Mouse (Mus musculus) cerebellum, adult 11-12 months (tissue): ENCODE results near the gene Mog.
"Not testable (repeated sequence)": the region's sequence is repeated elsewhere in the genome, so short reads cannot be mapped to it uniquely, and the experiment has no call there.

ENCODE experiments used
- DNase-seq: peaks from one replicate; pipeline ENCODE4 v3.0.0; 2022

Mog gene

DNA sequence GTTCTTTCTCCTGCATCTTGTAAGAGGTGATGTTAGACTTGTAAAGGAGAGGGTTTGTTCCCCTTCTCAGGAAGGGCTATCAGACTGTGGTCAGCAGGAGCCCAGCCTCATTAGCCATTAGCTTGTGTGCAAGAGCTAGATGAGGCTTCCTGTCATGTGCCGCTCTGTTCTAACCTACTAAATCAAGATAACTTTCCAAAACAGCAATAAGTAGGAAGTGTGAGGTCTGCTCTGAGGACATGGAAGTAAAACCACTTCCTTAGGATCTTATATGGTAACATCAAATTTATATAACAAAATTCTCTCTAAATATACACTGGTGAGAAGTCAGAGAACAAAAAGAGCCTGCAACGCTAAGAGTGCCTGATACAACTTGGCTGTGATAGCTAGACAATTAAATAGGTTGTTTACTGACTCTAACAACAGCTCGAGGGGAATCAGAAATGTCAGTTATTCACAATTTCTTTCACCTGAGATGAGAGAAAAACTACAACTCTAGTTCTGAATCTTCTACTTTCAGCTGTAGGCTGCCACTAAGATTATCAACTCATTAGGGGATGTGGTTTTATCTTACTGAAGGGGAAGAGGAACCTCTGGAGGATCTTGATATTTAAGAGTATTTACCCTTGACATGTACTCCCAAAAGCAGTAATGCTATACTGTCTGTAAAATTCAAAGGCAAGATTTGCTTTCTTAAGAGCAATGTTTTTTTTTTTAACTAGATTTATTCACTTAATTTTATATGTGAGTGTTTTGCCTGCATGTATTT is 30.7 kb downstream of the Mog start:
- no peak for DNase-seq

DNA sequence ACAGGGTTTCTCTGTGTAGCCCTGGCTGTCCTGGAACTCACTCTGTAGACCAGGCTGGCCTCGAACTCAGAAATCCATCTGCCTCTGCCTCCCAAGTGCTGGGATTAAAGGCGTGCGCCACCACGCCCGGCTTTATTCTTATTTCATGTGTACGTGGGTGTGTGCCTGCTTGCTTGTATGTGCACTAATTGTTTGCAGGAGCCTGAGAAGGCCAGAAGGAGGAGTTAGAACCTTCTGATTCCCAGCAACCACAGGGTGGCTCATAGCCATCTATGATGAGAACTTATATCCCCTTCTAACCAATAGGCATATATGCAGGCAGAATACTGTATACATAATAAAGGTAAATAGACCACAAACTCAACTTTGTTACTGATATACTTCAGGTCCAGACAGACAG is 32.6 kb downstream of the Mog start:
- not testable (repeated sequence) for DNase-seq

DNA sequence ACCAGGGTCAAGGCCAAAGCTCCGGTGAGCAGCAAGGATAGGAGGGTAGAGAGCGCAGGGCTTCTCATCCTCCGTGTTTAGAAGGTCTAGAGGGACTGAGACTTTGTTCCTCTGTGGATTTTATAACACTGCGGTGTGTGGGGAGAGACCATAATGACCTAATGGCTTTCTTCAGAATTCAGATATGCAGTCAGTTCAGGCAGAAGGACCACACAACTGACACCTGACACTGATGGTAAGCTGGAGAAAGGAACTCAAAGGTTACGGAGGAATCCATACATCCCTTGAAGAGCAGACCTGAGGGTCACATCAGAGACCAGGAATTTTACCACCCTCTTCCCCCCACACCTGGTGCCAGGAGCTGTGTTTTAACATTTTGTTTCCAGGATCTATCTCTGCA is 33.8 kb downstream of the Mog start, which contains the start of gene H2-M5:
TSS of gene H2-M5 (minus strand) at position 101 of the 400 bp plus-strand sequence.
- DNase-seq: no peak

DNA sequence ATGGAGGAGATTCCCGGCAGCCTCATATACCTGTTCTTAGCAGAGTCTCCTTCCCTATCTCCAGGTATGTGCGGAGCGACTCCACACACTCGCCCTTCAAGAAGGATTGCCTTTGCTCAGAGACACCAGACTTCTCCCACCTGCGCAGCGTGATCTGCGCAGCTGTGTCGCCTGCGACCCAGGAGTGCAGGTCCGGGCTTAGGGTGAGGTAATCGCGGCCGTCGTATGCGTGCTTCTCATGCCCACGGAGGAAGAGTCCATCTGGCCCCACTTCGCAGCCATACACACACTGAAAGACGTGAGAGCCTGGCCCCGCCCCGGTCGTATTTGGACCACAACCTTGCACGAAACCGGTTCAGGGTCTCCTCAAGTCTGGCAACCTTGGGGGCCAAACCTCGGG is 34.7 kb downstream of the Mog start:
- DNase-seq: no peak

DNA sequence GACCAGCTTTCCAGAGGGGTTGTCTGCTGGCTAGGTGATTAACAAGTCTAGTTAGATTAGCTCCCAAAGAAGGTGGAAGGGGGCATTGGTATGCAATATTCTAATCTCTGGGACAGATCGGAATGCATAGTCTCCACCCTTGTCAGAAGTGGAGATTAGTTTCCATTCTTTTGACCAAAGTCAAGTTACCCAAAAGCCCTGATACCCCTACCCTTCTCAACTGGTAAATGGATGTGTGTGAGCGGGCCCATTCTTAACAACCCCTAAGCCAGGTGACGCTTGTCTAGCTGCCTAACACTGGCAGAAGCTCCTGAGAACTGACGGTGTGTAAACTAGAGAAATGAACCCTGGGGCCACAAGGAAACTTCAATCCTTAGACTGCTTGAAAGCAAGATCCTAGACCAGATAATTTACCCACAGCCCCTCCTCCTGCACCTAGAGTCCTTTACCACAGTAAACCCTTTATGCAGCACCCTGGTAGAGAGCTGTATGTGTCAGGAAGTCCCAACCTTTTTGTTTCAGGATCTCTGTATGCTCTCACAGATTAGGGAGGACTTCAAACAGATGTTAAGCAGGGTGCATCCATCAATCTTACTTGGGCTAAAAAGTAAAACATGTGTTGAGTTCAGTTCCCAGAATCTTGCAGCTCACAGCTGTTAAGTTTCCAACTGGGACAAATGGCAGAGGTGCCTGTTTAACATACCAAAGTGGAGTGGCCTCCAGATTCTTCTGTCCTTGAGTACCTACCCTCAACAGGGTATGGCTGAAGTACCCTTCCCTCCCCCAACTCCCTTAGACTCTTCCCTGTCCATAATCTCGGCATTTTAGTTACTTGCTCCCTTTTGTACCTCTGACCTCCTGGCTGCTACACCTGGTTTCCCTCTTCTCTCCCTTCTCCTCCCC is 40.7 kb downstream of the Mog start:
- DNase-seq: no peak

DNA sequence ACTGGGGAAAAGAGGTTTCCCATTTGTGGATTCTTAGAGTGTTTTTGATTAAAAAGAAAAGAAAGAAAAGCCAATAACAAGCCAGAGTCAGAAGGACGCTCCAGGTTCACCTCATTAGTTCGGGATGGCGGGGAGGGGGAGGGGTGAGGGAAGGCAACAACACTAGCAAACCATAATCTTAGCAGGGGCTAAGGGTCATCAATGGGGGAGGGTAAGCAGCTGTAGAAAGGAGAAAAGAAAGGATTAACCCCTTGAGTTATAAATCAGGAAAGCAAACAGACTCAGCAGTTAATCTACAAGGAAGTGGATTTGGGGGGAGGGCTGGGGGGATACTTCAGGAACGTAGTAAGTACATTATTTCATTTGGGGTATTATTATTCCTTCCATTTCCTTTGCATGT is 41.4 kb downstream of the Mog start:
- DNase-seq: no peak

DNA sequence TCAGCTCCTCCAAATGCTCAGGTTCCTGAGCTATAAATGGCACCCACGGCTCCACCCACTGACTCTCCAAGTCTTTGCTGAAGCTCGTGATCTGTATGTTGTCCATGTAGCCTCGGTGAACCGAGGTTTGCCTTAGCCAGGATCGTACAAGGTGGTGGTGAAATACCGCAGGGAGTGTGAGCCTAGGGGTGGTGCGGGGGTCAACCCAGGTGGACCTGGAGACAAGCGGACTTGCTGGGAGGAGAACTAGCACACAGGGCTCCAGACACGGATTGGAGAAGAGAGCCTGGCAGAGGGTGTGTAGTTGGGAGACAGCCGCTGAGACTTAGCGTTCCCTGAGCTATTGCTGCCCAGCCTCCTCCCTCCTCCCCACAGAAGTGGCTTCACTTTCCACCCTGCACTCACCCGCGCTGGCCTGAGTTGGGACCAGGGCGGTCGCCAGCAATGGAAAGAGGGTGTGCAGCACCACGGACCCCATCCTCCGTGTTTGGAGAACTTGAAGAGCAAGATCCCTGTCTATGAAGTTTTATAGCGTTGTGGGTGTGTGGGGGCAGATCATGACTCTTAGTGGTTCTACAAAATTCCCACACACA is 41.9 kb downstream of the Mog start, which contains the start of gene 2410137M14Rik:
TSS of gene 2410137M14Rik (minus strand) at position 17 of the 593 bp plus-strand sequence.
- no peak for DNase-seq

DNA sequence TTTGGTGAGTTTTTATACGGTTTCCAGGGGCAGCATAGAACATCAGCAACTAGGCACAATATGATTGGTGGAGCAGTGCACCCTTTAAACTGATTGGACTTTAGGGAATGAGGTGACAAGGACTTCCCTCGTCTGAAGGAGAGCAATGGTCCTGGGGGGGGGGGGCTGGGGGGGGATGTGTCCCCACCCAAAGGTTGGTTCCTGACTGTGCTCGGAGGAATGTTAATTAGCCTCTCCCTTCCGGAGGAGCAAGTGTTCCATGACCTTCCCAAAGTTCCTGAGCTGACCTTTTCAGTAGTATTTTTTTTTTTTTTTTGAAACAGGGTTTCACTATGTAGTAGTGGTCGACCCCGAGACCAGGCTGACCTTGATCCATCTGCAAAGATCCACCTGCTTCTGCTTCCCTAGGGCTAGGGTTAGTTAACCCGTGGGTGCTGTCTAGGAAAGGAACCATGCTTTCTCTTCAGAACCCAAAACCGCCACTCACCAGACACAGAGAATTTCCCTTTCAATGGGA is 49.9 kb downstream of the Mog start:
- no peak for DNase-seq

DNA sequence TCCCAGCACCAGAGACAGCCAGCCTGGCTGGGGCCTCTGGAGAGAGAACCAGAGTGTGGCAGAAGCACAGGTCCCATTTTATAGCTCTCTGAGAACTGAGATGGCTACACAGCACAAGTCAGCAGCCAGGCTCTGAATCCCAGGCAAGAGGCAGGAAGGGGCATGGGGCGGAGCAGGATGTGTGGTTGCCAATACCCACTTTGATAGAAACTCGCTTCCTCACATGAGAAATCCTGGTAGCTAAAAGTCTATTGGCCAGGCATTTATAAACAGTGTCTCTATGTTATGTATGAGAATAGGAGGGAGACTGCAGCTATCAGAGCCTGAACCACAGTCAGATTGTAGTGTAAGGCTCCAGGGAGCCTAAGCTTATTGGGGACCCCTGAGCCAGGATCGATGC is 50.4 kb downstream of the Mog start:
- DNase-seq: no peak

DNA sequence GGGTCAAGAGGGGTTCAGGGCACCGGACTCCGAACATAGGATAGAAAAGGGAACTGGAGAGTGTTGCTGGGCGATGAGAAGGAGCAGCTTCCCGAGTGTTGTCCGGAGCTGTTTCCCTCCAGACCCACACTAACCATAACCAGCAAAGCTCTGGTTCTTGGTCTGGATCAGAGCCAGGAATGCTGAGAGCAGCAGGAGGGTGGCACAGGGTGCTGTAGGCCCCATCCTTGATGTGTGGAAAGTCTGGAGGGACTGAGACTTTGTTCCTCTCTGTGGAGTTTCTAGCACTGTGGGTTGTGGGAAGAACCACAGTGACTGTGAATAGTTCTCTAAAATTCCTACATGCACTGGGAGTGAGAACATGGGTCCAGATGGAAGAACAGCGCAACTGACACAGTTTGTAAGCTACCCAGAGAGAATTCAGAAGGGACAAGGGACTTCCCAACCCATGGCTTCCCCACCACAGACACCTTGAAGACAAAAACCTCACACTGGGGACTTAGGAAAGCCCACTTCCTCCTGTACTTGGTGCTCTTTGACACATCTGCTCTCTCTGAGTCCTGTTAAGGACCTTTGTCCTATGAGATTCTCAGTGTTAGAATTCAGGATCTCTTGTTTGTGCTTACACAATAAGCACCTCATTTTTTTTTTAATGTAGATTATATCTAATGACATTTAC is 51.9 kb downstream of the Mog start:
- DNase-seq: no peak

DNA sequence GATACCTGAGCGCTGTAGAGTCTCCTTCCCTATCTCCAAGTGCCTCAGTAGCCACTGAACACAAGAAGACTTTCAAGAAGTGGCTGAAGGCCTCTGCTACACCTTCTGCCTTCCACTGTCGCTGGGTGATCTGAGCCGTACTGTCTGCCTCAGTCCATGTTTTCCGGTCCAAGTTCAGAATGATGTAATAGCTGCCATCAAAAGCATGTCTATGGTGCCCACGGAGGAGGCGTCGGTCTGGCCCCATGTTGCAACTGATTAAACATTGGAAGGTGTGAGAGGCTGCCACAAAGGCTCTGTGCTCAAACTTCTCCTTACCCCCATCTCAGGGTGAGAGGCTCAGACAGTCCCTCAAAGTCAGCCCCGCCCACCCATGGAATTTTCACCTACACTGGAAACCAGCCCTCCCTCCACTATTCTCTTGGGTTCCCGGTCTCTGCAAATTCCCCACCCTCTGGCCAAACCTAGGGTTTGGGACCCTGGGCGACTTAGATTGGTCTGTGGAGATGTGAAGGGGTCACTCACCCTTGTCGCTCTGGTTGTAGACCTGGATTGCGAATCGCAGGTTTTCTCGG is 52.8 kb downstream of the Mog start:
- DNase-seq: no peak

DNA sequence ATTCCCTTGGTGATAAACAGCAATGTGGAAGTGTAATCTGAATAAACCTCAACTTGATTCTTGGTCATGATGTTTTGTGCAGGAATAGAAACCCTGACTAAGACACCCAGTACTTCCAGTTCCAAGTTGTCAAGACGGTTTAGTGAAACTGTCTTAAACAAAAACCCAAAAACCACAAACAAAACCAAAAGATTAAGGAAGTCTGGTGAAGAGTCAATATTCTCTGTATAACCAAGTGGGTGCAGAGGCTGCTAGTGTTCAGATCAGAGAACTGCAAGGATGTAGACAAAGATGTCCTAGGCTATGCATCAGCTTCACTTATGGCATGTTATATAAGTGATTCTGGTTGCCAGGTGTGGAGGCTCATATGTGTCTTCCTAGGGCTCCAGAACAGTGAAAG is 56.3 kb downstream of the Mog start:
- DNase-seq: no peak

DNA sequence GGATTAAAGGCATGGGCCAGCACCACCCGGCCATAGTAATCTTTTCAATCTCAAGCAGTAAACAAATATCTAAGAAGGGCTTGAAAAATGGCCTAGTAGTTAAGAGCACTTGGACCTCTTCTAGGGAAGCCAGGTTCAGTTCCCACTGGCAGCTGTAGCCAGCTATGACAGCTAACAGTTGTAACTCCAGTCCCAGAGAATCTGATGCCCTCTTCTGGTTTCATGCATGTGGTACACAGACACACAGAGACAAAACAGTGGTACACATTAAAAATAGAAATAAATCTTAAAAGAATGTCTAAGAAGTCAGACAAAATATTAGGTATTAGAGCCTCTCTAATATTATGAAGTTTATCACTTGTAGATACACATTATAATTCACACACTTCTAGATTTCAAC is 62.1 kb downstream of the Mog start:
- no peak for DNase-seq
